Mouse (Mus musculus) liver (tissue): ENCODE measurements at regions not wholly inside any gene's neighbourhood (a gene's known extent, or its start where the extent isn't known, plus 50 kb on each side); places are given as distances from the start of the nearest gene placed in this dataset.

Experiments used
- DNase-seq: peaks from one replicate; pipeline ENCODE4 v3.0.0-alpha.2; 2020; ENCODE audit warnings: mixed read lengths

GRCm38 (mm10) chr13:57169621-57170020 is 273.8 kb upstream of the Trpc7 start:
- DNase-seq: no peak

DNA sequence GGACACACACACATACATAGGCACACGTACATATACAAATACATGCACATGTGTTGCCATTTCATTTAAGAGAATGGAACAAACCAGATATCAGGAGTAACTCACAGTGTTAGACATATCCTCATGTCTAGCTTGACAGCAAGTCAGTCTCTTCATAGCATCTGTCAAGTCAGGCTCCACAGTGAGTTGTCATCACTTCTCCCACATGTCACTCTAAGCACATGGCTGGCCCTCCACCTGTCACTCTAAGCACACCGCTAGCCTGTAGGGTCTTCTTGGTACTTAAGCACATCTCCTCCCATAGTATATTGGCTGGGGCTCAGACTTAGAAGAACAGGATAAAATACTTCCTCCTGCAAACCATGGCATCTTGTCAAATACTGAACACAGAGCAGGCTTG is 269.6 kb upstream of the Trpc7 start:
- DNase-seq: no peak

GRCm38 (mm10) chr13:57152787-57153186 is 257.0 kb upstream of the Trpc7 start:
- DNase-seq: no peak

DNA sequence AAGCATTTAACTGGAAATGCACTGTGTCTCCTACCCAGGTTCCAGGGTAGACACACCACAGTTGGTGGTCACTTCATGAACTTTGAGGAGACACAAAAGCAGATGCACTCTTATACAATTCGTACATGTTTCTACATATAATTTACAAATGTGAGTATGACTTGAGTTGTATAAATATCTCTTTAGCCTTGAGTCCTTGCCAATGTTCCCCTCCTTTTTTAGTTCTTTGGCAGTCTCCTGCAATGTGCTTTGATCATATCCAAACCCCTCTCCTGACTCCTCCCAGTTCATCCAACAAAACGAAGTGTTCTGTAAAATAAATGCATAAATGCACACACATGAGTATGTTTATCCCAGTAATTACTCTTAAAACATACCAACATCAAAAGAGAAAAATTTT is 251.8 kb upstream of the Trpc7 start:
- no peak for DNase-seq

GRCm38 (mm10) chr13:57146708-57147107 is 250.9 kb upstream of the Trpc7 start:
- DNase-seq: no peak

DNA sequence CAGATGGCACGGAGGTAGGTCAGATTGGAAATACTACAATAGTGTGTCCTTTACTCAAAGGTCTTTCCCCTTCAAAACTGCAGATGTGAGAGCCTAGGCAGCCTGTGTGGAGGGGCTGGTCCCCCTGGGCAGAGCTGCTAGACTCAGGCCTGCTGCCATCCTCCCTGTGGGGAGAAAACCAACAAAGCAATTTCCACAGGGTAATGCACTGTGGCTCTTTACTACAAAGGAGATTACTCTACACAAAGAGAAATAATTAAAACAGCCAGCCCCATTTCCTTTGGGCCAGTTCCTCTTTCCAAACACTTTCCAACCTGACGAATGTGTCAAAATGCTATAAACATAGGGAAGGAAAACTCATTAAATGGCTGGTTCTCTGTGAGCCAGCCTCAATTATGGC is 250.0 kb upstream of the Trpc7 start:
- no peak for DNase-seq

- DNase-seq: no peak
These were observed 247.1 kb upstream of the Trpc7 start for GRCm38 (mm10) chr13:57142851-57143250.

- DNase-seq: no peak
These were observed 246.6 kb upstream of the Trpc7 start for GRCm38 (mm10) chr13:57142441-57142840.

- no peak for DNase-seq
These were observed 220.1 kb upstream of the Trpc7 start for GRCm38 (mm10) chr13:57115936-57116335.

- DNase-seq: no peak
These were observed 212.2 kb upstream of the Trpc7 start for GRCm38 (mm10) chr13:57107956-57108355.

DNA sequence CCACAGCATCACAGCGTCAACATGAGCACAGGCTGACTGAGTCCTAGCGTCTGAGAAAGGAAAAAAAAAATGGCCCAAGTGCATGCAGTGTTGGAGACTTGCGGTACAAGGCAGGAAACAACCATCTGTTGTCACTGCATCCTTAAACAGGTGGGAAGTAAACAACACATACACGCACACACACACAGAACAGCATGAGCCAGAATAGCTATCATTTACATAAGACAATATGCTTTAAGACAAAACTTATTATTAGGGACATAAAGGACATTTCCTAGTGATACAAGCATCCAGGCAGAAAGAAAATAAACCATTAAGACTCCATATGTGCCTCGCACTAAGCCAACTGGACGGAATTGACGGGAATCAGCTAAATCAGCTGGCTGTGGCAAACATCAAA is 203.8 kb upstream of the Trpc7 start:
- no peak for DNase-seq

DNA sequence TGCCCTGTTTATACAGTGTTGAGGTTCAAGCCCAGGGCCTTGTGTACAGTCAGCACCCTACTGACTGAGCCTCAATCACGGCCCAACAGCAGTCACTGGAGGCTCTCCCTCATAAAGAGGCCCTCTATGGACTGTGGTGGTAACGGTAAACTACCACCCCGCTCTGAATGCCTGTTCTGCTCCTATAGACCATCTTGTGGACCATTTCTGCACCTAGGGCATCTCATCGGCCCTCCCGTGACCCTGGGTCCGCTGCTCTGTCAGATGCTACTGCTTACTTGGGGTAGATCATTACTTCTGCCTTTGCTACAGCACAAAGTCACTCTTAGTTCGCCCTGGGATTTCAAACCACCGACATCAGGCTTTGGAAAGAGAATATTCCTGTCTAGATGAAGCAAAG is 196.1 kb upstream of the Trpc7 start:
- DNase-seq: no peak

- DNase-seq: no peak
These were observed 193.7 kb upstream of the Trpc7 start for GRCm38 (mm10) chr13:57089381-57090075.

DNA sequence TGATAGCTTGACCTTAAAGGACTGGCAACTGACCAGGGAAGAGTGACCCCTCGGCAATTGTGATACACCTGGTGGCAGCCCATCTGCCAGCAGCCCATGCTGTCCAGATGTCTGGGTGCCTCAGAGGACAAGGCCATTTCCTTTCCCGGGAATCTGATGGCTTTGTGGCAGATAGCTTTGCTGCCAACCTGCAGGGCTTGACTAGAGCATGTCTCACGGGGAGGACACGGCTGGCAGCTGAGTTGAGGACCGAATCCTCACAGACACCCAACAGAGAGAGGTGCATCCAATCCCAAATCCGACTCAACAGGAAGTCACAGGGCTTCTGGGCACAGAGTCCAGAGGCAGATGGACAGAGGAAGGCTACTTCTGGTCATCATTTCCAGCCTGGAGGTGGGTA is 192.2 kb upstream of the Trpc7 start:
- DNase-seq: no peak

DNA sequence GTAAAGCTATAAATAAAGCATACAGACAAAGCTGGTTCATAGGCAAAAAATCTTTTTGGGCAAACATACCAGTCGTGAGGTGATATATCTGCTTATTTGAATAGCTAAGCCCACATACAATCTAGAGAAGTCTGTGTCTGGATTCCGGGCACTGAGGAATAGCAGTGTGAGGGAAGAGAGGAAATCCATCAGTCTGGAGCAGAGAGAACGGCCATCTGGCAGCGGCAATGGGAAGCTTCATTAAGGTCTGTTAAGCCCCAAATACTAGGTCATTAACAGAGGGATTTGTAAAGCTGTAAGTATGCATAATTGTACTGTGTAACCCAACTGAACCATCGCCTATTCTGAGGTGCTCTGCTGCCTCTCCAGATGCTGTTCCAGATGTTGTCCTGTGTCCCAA is 191.6 kb upstream of the Trpc7 start:
- DNase-seq: no peak

DNA sequence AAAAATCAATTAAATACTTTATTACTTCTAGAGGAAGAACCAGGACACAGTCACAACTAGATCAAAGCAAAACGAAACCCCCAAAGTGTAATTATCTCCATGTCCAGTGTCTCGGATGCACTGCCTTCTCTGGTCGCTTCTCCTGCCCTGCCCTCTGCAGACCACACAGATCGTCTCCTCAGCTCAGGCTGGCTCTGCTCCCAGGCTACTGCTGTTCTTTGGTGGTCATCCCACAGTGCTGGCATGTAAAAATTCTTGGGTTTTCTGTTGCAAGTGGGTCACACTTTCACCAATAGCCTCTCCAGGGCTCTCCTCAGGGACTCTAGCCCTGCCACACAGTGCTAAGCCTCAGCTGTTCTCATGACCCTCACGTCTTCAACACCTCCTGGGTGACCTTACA is 188.0 kb upstream of the Trpc7 start:
- no peak for DNase-seq

- DNase-seq: no peak
These were observed 174.7 kb upstream of the Trpc7 start for GRCm38 (mm10) chr13:57070479-57070878.

GRCm38 (mm10) chr13:57061656-57062055 is 165.9 kb upstream of the Trpc7 start:
- DNase-seq: no peak

DNA sequence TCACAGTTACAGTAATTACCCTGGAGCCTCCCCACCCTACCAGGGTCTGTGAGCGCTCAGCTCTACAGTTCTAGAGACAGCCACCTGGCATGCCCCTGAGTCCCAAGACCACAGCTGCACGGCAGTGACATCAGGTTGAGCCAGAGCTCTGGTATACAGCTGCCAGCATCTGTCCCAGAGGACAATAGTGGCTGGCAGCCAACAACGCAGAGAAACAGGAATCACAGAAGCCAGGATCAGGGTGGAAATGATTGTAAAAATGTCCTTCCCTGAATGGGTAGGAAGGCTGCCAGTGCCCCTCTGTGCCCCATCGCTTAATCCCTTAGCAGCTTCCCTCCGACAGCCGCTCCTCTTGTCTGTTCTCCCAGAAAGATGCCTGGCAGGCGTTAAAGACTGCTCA is 165.3 kb upstream of the Trpc7 start:
- no peak for DNase-seq

DNA sequence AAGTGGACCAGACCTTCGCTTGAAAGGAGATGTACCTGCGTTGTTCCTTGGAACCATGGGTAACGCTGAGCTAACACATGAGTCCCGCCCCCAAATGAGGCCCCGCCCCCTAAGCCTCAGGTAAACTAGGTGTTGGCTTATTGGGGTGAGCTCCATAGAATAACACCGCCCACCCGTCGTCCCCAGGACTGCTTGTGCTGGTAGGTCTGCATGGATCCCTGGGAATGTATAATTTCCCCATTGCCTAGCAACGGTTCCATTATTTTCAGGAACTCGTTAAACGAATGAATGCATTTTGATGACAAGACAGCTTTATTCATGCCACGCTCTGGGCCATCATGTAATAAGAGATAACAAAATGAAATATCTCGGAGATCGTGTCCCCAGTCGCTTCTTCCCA is 161.0 kb upstream of the Trpc7 start:
- no peak for DNase-seq

- no peak for DNase-seq
These were observed 159.8 kb upstream of the Trpc7 start for GRCm38 (mm10) chr13:57055409-57056195.

GRCm38 (mm10) chr13:57053361-57053760 is 157.6 kb upstream of the Trpc7 start:
- DNase-seq: no peak

GRCm38 (mm10) chr13:57046130-57046529 is 150.3 kb upstream of the Trpc7 start:
- DNase-seq: peak; percentile 39

- no peak for DNase-seq
These were observed 148.7 kb upstream of the Trpc7 start for GRCm38 (mm10) chr13:57044455-57044854.
